Mouse (Mus musculus): ENCODE results near the gene Ercc6.
A peak's percentile ranks its signal among the peaks of the same experiment; 100 is the strongest.

Gene Ercc6

GRCm38 (mm10) chr14:32520400-32520926, 7.1 kb downstream of the Ercc6 start:
- no peak for DNase-seq

GRCm38 (mm10) chr14:32522336-32522735, 9.0 kb downstream of the Ercc6 start:
- DNase-seq, result no peak

DNA sequence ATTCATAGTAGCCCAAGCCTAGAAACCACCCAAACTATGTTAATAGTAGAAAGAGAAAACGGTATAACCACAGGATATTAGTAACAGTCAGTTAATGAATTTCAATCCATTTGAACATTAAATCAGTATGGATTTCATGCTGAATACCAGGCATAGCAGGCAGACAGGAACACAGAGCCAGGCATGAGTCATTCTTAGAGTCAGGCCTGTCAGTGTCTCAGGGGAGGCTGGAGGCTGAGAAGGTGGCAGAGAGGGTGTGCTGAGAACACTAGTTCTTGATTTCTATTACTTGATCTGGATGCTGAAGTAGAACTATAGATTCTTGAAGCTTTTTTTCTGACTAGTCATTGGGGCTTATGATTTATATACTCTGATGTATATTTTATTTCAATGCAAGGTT, 10.8 kb downstream of the Ercc6 start:
- no peak for DNase-seq

GRCm38 (mm10) chr14:32525996-32526705, 12.8 kb downstream of the Ercc6 start:
- no peak for DNase-seq

DNA sequence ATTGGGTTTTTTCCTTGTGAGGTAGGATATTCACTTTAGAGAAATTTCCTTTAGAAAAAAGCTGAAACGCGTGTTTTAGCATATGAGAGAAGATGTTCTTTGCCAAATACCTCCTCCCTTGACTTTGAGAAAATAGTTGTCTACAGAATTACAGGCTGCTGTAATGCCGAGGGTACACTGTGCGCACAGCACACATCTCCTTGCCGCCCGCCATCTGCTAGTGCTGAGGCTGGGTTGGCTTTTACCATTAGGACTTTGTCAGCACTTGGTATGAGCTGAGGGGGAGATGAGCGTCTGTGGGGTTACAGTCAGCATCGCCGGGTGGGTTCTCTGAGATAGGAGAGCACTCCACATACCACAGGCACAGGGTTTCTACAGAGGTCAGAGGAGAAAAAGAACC, 13.9 kb downstream of the Ercc6 start:
- no peak for DNase-seq

GRCm38 (mm10) chr14:32529036-32529435, 15.7 kb downstream of the Ercc6 start:
- no peak for DNase-seq

GRCm38 (mm10) chr14:32530896-32531295, 17.6 kb downstream of the Ercc6 start:
- no peak for DNase-seq

DNA sequence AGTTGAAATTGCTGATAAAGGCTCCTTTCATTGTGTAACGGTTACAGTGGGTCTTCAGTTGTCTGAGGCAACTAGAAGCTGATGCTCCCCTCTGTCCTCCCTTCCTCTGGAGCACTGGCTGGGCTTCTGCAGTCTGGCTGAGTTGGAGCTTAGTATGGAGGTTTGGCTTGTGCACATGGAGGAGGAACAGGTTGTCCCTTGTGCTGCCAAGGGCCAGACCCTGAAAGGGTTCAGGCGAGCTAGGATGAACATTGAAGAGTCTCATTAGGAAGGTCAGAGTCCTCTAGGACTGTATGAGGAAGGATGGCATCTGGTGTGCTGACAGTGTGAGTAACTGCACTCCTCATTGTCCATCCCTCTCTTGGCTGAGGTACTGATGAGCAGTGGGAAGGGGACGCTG, 18.1 kb downstream of the Ercc6 start:
- DNase-seq, result no peak

- no peak for DNase-seq
Measured at GRCm38 (mm10) chr14:32532381-32533147, 19.2 kb downstream of the Ercc6 start.

DNA sequence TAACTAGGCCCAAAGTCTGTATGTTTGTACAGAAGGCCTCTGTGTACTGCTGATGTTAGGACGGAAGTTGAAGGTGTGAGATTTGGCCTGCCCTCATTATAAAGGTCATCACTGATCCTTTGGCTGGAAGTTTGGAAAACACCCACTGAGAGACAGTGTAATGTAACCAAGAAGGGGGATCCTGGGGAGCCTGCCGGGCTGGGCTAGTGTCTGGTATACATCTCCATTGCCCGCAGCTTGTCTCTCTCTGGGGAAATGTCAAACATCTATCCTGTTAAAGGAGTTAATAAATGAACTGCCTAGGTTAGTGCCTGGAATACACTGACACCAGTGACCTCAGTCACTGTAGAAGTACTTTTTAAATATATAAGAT, 19.8 kb downstream of the Ercc6 start:
- no peak for DNase-seq

DNA sequence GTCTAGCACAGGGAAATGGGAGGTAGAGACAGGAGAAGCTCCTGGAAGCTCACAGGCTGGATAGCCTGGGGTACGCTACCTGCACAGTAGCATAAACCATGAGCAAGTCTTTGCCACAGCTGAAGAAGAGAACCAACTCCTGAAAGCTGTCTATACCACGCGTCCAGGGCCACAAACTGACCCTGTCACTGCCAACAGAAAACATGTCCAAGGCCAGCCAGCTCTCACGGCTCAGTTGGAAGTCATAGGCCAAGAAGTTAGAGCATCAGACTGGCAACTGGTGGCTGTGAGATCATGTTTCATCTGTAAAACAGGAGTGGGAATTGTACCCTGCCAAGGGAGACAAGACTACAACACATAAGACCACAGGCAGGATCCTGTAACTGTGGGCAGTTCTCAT, 20.3 kb downstream of the Ercc6 start:
- DNase-seq, result no peak

- peak; percentile 17 for DNase-seq
Measured at GRCm38 (mm10) chr14:32534137-32534536, 20.8 kb downstream of the Ercc6 start.

GRCm38 (mm10) chr14:32536763-32537162, 23.4 kb downstream of the Ercc6 start:
- DNase-seq, result no peak

DNA sequence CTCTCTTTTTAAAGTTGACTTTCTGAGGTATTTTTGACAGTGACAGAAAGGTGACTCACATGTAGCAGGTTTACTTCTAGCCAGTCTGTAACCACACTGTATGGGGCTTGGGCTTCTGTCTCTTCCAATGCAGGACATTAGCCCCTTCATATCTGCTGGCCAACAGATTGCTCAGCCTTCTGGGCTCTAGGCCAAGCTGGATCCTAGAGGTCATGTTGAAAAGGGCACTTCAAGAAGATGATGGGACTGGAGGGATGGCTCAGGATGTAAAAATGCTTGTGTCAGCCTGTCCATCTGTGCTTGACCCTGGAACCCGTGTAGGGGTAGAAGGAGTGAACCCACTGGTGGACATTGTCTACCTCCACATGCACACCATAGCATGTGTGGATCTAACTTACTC, 24.8 kb downstream of the Ercc6 start:
- no peak for DNase-seq

- no peak for DNase-seq
Measured at GRCm38 (mm10) chr14:32543075-32543474, 29.8 kb downstream of the Ercc6 start.

- DNase-seq, result no peak
Measured at GRCm38 (mm10) chr14:32546676-32547075, 33.4 kb downstream of the Ercc6 start.

DNA sequence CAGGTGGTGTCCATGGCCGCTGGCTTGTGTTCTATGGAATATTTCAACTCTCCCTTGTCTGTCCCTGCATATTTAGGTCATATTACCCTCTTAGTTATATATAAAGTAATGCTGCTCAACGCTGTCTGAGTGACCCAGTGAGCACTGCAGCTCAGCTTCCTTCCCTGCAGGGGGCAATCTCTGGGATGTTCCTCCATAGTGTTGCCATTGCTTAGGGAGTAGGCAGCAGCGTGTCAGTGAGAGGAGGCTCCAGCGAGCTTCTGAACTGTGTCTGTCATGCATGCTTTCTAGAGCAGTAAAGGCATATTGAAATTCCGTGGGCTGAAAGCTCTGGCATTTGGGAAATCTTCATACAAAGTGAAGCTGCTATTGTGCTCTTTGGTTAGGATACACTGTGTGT, 38.5 kb downstream of the Ercc6 start:
- DNase-seq, result no peak

- DNase-seq, result no peak
Measured at GRCm38 (mm10) chr14:32553198-32553903, 40.0 kb downstream of the Ercc6 start.

DNA sequence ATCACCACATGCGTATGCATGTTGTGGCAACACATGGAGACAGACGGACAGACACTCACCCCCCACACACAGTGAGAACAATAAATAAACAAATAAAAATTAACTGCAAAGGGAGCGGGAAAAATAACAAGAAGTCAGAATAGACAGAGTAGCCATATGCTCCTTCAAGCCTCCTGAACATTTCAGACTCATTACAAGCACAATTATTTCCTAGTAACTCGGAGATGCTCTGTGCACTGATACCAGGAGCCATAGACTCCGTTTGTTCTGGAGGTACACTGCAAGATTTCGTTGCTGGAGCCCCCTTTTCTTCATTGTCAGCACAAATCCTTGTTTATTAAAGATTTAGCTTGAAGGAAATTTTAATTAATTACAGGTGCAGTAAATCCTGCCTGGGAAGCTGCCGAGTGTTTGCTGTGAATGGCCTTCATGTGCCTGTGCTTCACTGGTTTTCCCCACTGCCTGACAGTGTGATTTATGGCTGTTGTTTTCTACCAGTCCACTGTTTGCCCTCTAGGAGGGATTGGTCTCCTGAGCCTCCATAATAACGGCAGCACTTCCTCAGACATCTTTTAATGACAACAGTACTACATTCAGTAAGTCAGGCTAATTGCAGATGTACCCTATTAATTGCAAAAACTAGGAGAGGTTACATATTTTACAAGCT, 41.7 kb downstream of the Ercc6 start:
- DNase-seq, result no peak

DNA sequence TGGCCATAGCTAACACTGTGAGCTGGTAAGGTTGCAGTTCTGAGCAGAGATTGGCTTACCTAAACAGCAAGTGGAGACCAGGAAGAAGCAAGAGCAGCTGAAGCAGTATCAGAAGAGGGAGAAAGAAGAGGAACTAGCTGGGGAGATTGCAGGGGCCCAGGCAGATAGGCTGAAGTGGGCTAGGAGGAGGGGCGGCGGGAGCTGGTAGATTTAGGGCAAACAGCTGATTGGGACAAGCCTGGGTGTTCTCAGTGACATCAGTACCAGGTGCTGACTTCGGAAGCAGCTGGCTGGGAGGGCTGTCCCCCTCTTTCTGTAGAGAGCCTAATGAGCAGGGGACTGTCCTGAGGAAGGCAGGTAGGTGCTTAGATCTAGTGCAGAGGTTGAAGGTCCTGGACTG, 48.1 kb downstream of the Ercc6 start:
- DNase-seq, result no peak

DNA sequence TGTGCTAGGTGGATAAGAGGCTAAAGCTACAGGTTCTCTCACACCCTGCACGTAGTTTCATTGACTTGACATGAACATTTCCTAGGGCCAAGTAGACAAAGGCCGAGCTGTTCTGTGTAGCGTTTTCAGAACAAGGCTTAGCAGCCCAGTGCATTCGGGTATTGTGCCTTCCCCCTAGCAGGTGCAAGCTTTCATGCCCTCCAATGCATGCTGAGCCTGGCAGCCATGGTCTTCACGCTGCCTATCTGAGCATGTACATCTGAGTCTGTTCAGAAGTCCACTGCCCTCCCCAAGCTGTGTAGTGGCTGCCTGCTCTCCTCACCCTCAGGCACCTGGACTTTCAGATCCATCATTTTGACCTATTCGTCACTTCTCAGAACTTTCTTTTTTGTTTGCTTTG, 50.3 kb downstream of the Ercc6 start:
- no peak for DNase-seq

DNA sequence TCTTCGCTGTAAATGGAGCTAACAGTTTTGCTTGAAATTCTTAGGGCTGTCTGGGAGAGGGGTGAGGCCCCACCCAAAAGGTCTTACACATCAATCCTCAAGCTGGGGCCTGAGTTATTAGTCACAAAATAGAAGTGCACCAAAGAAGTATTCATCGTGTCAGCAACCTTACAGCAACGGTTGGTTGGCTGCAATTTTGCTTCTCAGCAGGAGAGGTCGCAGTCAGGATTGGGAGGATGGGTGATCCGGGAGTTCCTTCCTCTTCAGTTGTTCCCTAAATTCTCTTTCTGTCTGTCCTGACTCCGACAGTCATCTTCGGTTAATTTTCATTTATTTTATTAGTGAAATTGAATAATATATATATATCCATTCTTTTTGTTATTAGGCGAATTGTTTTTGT, 59.2 kb downstream of the Ercc6 start:
- DNase-seq, result no peak

DNA sequence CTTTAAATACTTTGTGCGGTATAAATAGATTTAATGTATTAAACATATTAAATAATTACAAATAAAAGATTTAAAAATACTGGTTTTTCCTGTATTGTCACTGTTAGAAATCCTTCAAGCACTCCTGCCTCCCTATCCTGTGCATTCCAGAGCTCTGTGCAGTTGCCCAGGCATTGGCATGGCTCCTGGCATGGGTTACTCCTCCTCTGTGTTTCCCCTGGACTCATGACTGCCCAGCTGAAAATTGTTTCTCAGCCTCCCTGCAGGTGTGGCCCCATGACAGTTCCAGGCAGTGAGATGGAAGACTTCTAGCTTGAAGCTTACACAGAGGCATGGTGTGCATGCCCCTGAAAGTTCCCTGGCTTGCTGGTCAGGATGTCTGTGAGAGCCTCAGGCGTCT, 65.1 kb downstream of the Ercc6 start:
- DNase-seq, result no peak

Data from thymus, postnatal 14 days (tissue).